Mouse (Mus musculus): ENCODE results near the gene Atl1.

Gene Atl1

GRCm38 (mm10) chr12:69892371-69893251 lies at the start of gene Atl1, which contains the start of gene Map4k5:
TSS of gene Atl1 (plus strand) at chr12:69892614.
TSS of gene Map4k5 (minus strand) at chr12:69893200.
- DNase-seq (ENCODE audit: low read depth, low spot score): peak; percentile 73

GRCm38 (mm10) chr12:69843531-69844445 lies 48.6 kb upstream of the Atl1 start:
- DNase-seq (ENCODE audit: low read depth, low spot score): no peak

GRCm38 (mm10) chr12:69845722-69846121 lies 46.7 kb upstream of the Atl1 start:
- no peak for DNase-seq (ENCODE audit: low read depth, low spot score)

- no peak for DNase-seq (ENCODE audit: low read depth, low spot score)
Observed at GRCm38 (mm10) chr12:69846499-69846898, 45.9 kb upstream of the Atl1 start.

- no peak for DNase-seq (ENCODE audit: low read depth, low spot score)
Observed at GRCm38 (mm10) chr12:69848083-69848878, 44.1 kb upstream of the Atl1 start.

GRCm38 (mm10) chr12:69852288-69852687 lies 40.1 kb upstream of the Atl1 start:
- DNase-seq (ENCODE audit: low read depth, low spot score): no peak

GRCm38 (mm10) chr12:69853387-69853786 lies 39.0 kb upstream of the Atl1 start:
- DNase-seq (ENCODE audit: low read depth, low spot score): no peak

GRCm38 (mm10) chr12:69853942-69854341 lies 38.5 kb upstream of the Atl1 start:
- no peak for DNase-seq (ENCODE audit: low read depth, low spot score)

GRCm38 (mm10) chr12:69855641-69856300 lies 36.6 kb upstream of the Atl1 start:
- no peak for DNase-seq (ENCODE audit: low read depth, low spot score)

GRCm38 (mm10) chr12:69856398-69856797 lies 36.0 kb upstream of the Atl1 start:
- DNase-seq (ENCODE audit: low read depth, low spot score): no peak

GRCm38 (mm10) chr12:69857597-69857996 lies 34.8 kb upstream of the Atl1 start:
- DNase-seq (ENCODE audit: low read depth, low spot score): no peak

- no peak for DNase-seq (ENCODE audit: low read depth, low spot score)
Observed at GRCm38 (mm10) chr12:69858847-69859246, 33.6 kb upstream of the Atl1 start.

- DNase-seq (ENCODE audit: low read depth, low spot score): no peak
Observed at GRCm38 (mm10) chr12:69863505-69863904, 28.9 kb upstream of the Atl1 start.

- no peak for DNase-seq (ENCODE audit: low read depth, low spot score)
Observed at GRCm38 (mm10) chr12:69864164-69864692, 28.2 kb upstream of the Atl1 start.

- no peak for DNase-seq (ENCODE audit: low read depth, low spot score)
Observed at GRCm38 (mm10) chr12:69867338-69867737, 25.1 kb upstream of the Atl1 start.

- DNase-seq (ENCODE audit: low read depth, low spot score): no peak
Observed at GRCm38 (mm10) chr12:69871632-69872031, 20.8 kb upstream of the Atl1 start.

GRCm38 (mm10) chr12:69877842-69878363 lies 14.5 kb upstream of the Atl1 start:
- DNase-seq (ENCODE audit: low read depth, low spot score): no peak

- no peak for DNase-seq (ENCODE audit: low read depth, low spot score)
Observed at GRCm38 (mm10) chr12:69879172-69879665, 13.2 kb upstream of the Atl1 start.

GRCm38 (mm10) chr12:69879739-69880138 lies 12.7 kb upstream of the Atl1 start:
- DNase-seq (ENCODE audit: low read depth, low spot score): no peak

- DNase-seq (ENCODE audit: low read depth, low spot score): peak; percentile 8
Observed at GRCm38 (mm10) chr12:69881198-69881905, 11.1 kb upstream of the Atl1 start.

Data from ES-CJ7 (cell line).